Mouse (Mus musculus): ENCODE data around the gene Ppib.

DNA sequence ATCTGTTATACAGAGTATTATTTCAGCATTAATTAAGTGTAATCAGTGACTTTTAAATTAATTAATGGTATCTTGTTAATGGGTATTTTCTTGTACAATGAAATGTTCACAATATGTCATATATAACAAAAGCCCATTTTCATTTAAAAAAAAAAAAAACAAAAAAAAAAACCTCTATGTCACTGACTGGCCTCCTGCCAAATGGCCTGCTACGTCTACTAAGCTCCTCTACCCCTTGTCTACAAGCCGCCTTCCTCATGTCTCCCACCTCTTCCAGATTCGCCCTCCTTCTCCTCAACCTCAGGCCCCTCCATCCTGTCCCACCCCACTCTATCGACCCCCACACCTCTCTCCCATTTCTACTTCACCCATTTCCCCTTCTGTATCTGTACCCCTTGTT lies 8.5 kb upstream of the Ppib start:
- TF ChIP-seq CTCF (conservative IDR thresholded peaks at IDR 0.05 in 1 of 2, IDR thresholded peaks at IDR 0.05 in 1 of 2; ENCODE audit: low read depth in 2 of 2, low read length in 2 of 2), result no peak
- no peak for TF ChIP-seq EP300 (IDR thresholded peaks at IDR 0.05; ENCODE audit: low read length)
- TF ChIP-seq POLR2A (IDR thresholded peaks at IDR 0.05; ENCODE audit: low read depth, low read length), result no peak
- TF ChIP-seq MAFK (IDR thresholded peaks at IDR 0.05; ENCODE audit: insufficient replicate concordance, low read length), result no peak
- no peak for TF ChIP-seq JUND (conservative IDR thresholded peaks at IDR 0.05; ENCODE audit: low read depth, low read length)
